Mouse (Mus musculus) ES-Bruce4 (cell line): ENCODE measurements around the gene Anxa3. TPM values are rescaled to one million over a fixed set of nuclear protein-coding genes. Genes with fewer than 3 reads are reported as not detected.

ENCODE experiments used
- H3K27ac ChIP-seq: 2 replicates; pipeline ENCODE4 v1.5.1; 2012; ENCODE audit warnings: low read length, inconsistent platforms; ENCODE audit not compliant: insufficient read depth
- H3K27me3 ChIP-seq: 2 replicates; pipeline ENCODE4 v1.6.1; 2012; ENCODE audit warnings: mild to moderate bottlenecking, low read length, inconsistent platforms; ENCODE audit not compliant: control insufficient read depth, poor library complexity, insufficient read depth, severe bottlenecking
- H3K36me3 ChIP-seq: 2 replicates; pipeline ENCODE4 v1.6.1; 2012; ENCODE audit warnings: inconsistent platforms, mild to moderate bottlenecking, low read length, moderate library complexity; ENCODE audit not compliant: control insufficient read depth, poor library complexity, insufficient read depth, severe bottlenecking
- H3K4me1 ChIP-seq: one replicate; pipeline ENCODE4 v1.8.1; 2011; ENCODE audit warnings: low read length; ENCODE audit not compliant: control insufficient read depth, insufficient read depth
- H3K4me3 ChIP-seq: 2 replicates; pipeline ENCODE4 v1.5.1; 2011; ENCODE audit warnings: low read depth, mild to moderate bottlenecking, low read length
- H3K9ac ChIP-seq: 2 replicates; pipeline ENCODE4 v1.6.1; 2012; ENCODE audit warnings: low read depth, mild to moderate bottlenecking, inconsistent platforms; ENCODE audit not compliant: poor library complexity, severe bottlenecking
- H3K9me3 ChIP-seq: replicated peaks from 2 replicates; pipeline ENCODE4 v1.6.1; 2012; ENCODE audit warnings: mild to moderate bottlenecking, low read length, inconsistent platforms; ENCODE audit not compliant: control insufficient read depth, poor library complexity, insufficient read depth, severe bottlenecking
- CTCF ChIP-seq: IDR thresholded peaks from one replicate; pipeline ENCODE4 v1.8.1; 2011; ENCODE audit warnings: low read depth, low read length
- EP300 ChIP-seq: IDR thresholded peaks from 2 replicates; pipeline ENCODE4 v1.6.1; 2011; ENCODE audit warnings: low read depth, low read length; ENCODE audit not compliant: insufficient read depth
- POLR2A ChIP-seq: IDR thresholded peaks from one replicate; pipeline ENCODE4 v1.8.1; 2011; ENCODE audit warnings: low read length; ENCODE audit not compliant: insufficient read depth
- polyA plus RNA-seq: library from polyadenylated mRNA; stranded (reverse); fragments of >200 nt; gene quantifications from 2 replicates; pipeline ENCODE4 v1.2.4, GENCODE M21; 2011; ENCODE audit warnings: low read depth; ENCODE audit not compliant: missing spikeins, insufficient read depth, insufficient read length

Gene Anxa3
- polyA plus RNA-seq, result 117 and 129 TPM in 2 replicates

GRCm38 (mm10) chr5:96792936-96793718 lies at the start of gene Anxa3:
Gene Anxa3, plus strand, starts transcription at chr5:96793339.
- Histone ChIP-seq H3K9me3 (no peaks in the 10 kb centered on the region), H3K27ac (peak within 1 kb of the TSS; percentile 39), H3K27me3 (peaks cover 2% of the 10 kb centered on the region), H3K4me3 (peak within 1 kb of the TSS; percentile 35), H3K9ac (peak within 1 kb of the TSS; percentile 53), H3K4me1 (no peaks in the 10 kb centered on the region), H3K36me3 (no peaks in the 10 kb centered on the region)
- TF ChIP-seq EP300 (peak; percentile 52; the same call in 1 of the 2 replicates), CTCF (no peak)

DNA sequence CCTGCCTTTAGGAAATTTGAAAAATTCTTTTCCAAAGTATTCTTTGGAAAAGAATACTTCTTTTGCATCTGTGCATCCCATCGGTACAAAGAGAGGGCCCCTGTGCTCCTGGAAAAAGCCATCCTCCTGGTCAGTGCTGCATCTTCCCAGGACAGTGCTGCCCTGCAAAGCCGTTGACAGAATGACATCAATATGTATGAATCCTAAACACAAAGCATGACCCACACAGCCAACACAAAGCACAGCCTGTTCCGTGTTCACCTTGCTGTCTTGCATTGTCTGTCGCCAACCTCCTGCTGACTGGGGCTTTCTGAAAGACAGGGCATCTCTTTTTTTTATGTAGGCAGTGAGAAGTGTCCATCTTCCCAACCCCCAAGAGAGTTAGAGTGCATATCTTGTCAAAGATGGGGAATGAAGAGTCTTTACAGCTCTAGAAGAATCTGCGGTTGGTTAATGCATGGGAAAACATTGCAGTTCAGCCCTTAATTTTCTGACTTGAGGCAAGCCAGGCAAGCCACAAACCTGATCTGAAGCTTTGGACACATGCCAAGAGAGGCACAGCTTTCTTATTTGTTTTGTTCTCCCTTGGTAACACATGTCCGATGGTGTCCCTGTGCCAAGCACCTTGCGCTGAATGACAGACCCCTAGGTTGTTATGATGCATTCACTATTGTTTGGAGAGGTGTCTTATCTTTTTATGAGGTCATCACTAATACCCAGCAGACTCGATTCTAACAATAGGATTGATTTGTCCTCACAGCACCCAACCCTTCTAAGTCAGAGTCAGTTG lies 45.7 kb upstream of the Anxa3 start:
- H3K9me3 ChIP-seq, result no peaks in the 10 kb centered on the region
- H3K27me3 ChIP-seq, result no peaks in the 10 kb centered on the region
- H3K27ac ChIP-seq, result no peak overlapping the region
- no peak for TF ChIP-seq POLR2A
- TF ChIP-seq EP300, result no peak
- no peak for TF ChIP-seq CTCF
- no peaks in the 10 kb centered on the region for H3K4me1 ChIP-seq
- no peak overlapping the region for H3K9ac ChIP-seq
- no peaks in the 10 kb centered on the region for H3K36me3 ChIP-seq
- no peak overlapping the region for H3K4me3 ChIP-seq

DNA sequence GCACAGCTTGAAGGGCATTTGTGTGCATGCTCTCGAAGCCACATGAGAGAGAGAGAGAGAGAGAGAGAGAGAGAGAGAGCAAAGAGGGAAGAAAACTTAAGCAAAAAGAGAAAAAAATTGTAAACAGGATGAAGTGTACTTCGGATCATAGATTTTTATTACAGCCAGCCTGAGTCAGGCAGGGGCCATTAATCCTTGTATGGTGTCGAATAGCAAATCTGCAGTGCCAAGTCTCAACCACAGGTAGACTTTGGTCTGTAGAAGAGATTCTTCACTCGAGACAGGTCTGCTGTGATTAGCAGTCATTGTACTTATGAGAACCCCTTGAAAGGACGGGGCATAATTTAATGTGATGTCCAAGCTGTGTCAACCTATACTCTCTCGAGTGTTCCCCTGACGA lies 35.5 kb upstream of the Anxa3 start:
- H3K36me3 ChIP-seq, result no peaks in the 10 kb centered on the region
- TF ChIP-seq POLR2A (no peak), CTCF (no peak), EP300 (no peak)
- H3K27me3 ChIP-seq, result no peaks in the 10 kb centered on the region
- no peaks in the 10 kb centered on the region for H3K9me3 ChIP-seq
- H3K27ac ChIP-seq, result no peak overlapping the region
- H3K4me3 ChIP-seq, result no peak overlapping the region
- H3K9ac ChIP-seq, result no peak overlapping the region
- H3K4me1 ChIP-seq, result no peaks in the 10 kb centered on the region

DNA sequence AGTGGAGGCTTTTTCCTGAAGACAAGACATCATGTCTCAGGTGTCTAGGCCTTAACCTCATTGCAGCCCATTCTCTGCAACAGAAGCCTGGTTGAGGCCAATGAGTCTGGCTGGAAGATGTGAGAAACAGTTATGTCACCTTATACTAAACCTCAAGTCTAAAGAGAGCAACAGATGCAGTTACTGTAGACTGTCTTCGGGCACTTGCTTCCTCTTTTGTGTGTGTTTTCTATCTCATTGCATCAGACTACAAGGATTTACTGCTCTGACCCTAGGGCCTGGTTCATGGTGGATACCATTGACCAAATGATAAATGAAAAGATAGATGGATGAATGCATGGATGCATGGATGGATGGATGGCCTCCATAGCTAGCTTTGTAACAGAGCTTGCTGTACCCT lies 31.1 kb upstream of the Anxa3 start:
- no peaks in the 10 kb centered on the region for H3K4me1 ChIP-seq
- H3K9me3 ChIP-seq, result no peaks in the 10 kb centered on the region
- H3K4me3 ChIP-seq, result no peak overlapping the region
- no peak overlapping the region for H3K9ac ChIP-seq
- no peaks in the 10 kb centered on the region for H3K36me3 ChIP-seq
- H3K27ac ChIP-seq, result no peak overlapping the region
- no peak for TF ChIP-seq POLR2A
- no peak for TF ChIP-seq EP300
- TF ChIP-seq CTCF, result no peak
- H3K27me3 ChIP-seq, result no peaks in the 10 kb centered on the region

- Histone ChIP-seq H3K4me1 (no peaks in the 10 kb centered on the region), H3K9me3 (no peaks in the 10 kb centered on the region), H3K4me3 (no peak overlapping the region), H3K27ac (no peak overlapping the region), H3K36me3 (no peaks in the 10 kb centered on the region), H3K27me3 (no peaks in the 10 kb centered on the region), H3K9ac (no peak overlapping the region)
- TF ChIP-seq POLR2A, result no peak
- TF ChIP-seq CTCF, result peak; percentile 51
Observed at GRCm38 (mm10) chr5:96768846-96769471, 24.2 kb upstream of the Anxa3 start.
